Mouse (Mus musculus): ENCODE measurements around the gene Fgfr2. TPM values are rescaled to one million over a fixed set of nuclear protein-coding genes. Genes with fewer than 3 reads are reported as not detected.
"Not testable (repeated sequence)": the region's sequence is repeated elsewhere in the genome, so short reads cannot be mapped to it uniquely, and the experiment has no call there.

Fgfr2 gene
- polyA plus RNA-seq, 1 experiment, result 14.8 TPM

- WGBS, result 68% methylated on average over 20 of the region's 20 CpGs
- DNase-seq, result peak; percentile 83
- H3K27ac ChIP-seq (ENCODE audit: insufficient read depth, low read depth, low read length), result peak overlapping the region; percentile 87
- no peak overlapping the region for H3K4me3 ChIP-seq (ENCODE audit: insufficient read depth, low read depth, low read length)
- H3K36me3 ChIP-seq (ENCODE audit: control insufficient read depth, insufficient read depth, low read length), result no peaks in the 10 kb centered on the region
- no peak for TF ChIP-seq POLR2A (IDR thresholded peaks at IDR 0.05; ENCODE audit: low read depth, low read length)
- no peak for TF ChIP-seq CTCF (conservative IDR thresholded peaks at IDR 0.05; ENCODE audit: insufficient read depth, insufficient read length, low read depth, low read length)
- H3K4me1 ChIP-seq (ENCODE audit: control insufficient read depth, insufficient read depth, low read length), result peaks cover 12% of the 10 kb centered on the region
- H3K27me3 ChIP-seq (replicated peaks; ENCODE audit: control insufficient read depth, insufficient read depth, low read length), result no peaks in the 10 kb centered on the region
These were observed 452.9 kb downstream of the Fgfr2 start for GRCm38 (mm10) chr7:132669999-132670862.

- Histone ChIP-seq H3K4me3 (ENCODE audit: insufficient read depth, low read depth, low read length) (no peak overlapping the region), H3K27me3 (replicated peaks; ENCODE audit: control insufficient read depth, insufficient read depth, low read length) (no peaks in the 10 kb centered on the region), H3K36me3 (ENCODE audit: control insufficient read depth, insufficient read depth, low read length) (no peaks in the 10 kb centered on the region), H3K4me1 (ENCODE audit: control insufficient read depth, insufficient read depth, low read length) (peaks cover 8% of the 10 kb centered on the region), H3K27ac (ENCODE audit: insufficient read depth, low read depth, low read length) (peak overlapping the region; percentile 87)
- DNase-seq, result peak; percentile 85
- TF ChIP-seq POLR2A (IDR thresholded peaks at IDR 0.05; ENCODE audit: low read depth, low read length) (no peak), CTCF (conservative IDR thresholded peaks at IDR 0.05; ENCODE audit: insufficient read depth, insufficient read length, low read depth, low read length) (no peak)
- WGBS, result 74% methylated on average over 2 of the region's 2 CpGs
These were observed 454.5 kb downstream of the Fgfr2 start for GRCm38 (mm10) chr7:132668604-132669003.

GRCm38 (mm10) chr7:132666516-132666915, 456.6 kb downstream of the Fgfr2 start:
- no peaks in the 10 kb centered on the region for H3K36me3 ChIP-seq (ENCODE audit: control insufficient read depth, insufficient read depth, low read length)
- 96% methylated on average over 4 of the region's 4 CpGs for WGBS
- DNase-seq, result no peak
- no peak overlapping the region for H3K27ac ChIP-seq (ENCODE audit: insufficient read depth, low read depth, low read length)
- H3K27me3 ChIP-seq (replicated peaks; ENCODE audit: control insufficient read depth, insufficient read depth, low read length), result no peaks in the 10 kb centered on the region
- no peak overlapping the region for H3K4me3 ChIP-seq (ENCODE audit: insufficient read depth, low read depth, low read length)
- no peak for TF ChIP-seq POLR2A (IDR thresholded peaks at IDR 0.05; ENCODE audit: low read depth, low read length)
- peaks cover 8% of the 10 kb centered on the region for H3K4me1 ChIP-seq (ENCODE audit: control insufficient read depth, insufficient read depth, low read length)

GRCm38 (mm10) chr7:132665664-132666382, 457.3 kb downstream of the Fgfr2 start:
- H3K27me3 ChIP-seq (replicated peaks; ENCODE audit: control insufficient read depth, insufficient read depth, low read length), result no peaks in the 10 kb centered on the region
- DNase-seq, result no peak
- H3K36me3 ChIP-seq (ENCODE audit: control insufficient read depth, insufficient read depth, low read length), result no peaks in the 10 kb centered on the region
- no peak overlapping the region for H3K27ac ChIP-seq (ENCODE audit: insufficient read depth, low read depth, low read length)
- WGBS, result 92% methylated on average over 8 of the region's 8 CpGs
- TF ChIP-seq CTCF (conservative IDR thresholded peaks at IDR 0.05; ENCODE audit: insufficient read depth, insufficient read length, low read depth, low read length) (no peak), POLR2A (IDR thresholded peaks at IDR 0.05; ENCODE audit: low read depth, low read length) (no peak)
- no peak overlapping the region for H3K4me3 ChIP-seq (ENCODE audit: insufficient read depth, low read depth, low read length)
- peaks cover 5% of the 10 kb centered on the region for H3K4me1 ChIP-seq (ENCODE audit: control insufficient read depth, insufficient read depth, low read length)

GRCm38 (mm10) chr7:132664815-132665214, 458.3 kb downstream of the Fgfr2 start:
- 81% methylated on average over 6 of the region's 6 CpGs for WGBS
- DNase-seq, result no peak

GRCm38 (mm10) chr7:132662831-132663230, 460.3 kb downstream of the Fgfr2 start:
- H3K4me3 ChIP-seq (ENCODE audit: insufficient read depth, low read depth, low read length); DNase-seq; H3K4me1 ChIP-seq (ENCODE audit: control insufficient read depth, insufficient read depth, low read length); H3K36me3 ChIP-seq (ENCODE audit: control insufficient read depth, insufficient read depth, low read length); H3K27ac ChIP-seq (ENCODE audit: insufficient read depth, low read depth, low read length); H3K27me3 ChIP-seq (replicated peaks; ENCODE audit: control insufficient read depth, insufficient read depth, low read length): not testable (repeated sequence)
- 68% methylated on average over 6 of the region's 6 CpGs for WGBS

More at GRCm38 (mm10) chr7:132664815-132665214, 458.3 kb downstream of the Fgfr2 start:
- no peaks in the 10 kb centered on the region for H3K27me3 ChIP-seq (replicated peaks; ENCODE audit: control insufficient read depth, insufficient read depth, low read length)
- no peak overlapping the region for H3K27ac ChIP-seq (ENCODE audit: insufficient read depth, low read depth, low read length)
- no peak overlapping the region for H3K4me3 ChIP-seq (ENCODE audit: insufficient read depth, low read depth, low read length)
- no peaks in the 10 kb centered on the region for H3K4me1 ChIP-seq (ENCODE audit: control insufficient read depth, insufficient read depth, low read length)
- no peak for TF ChIP-seq CTCF (conservative IDR thresholded peaks at IDR 0.05; ENCODE audit: insufficient read depth, insufficient read length, low read depth, low read length)
- TF ChIP-seq POLR2A (IDR thresholded peaks at IDR 0.05; ENCODE audit: low read depth, low read length), result no peak
- no peaks in the 10 kb centered on the region for H3K36me3 ChIP-seq (ENCODE audit: control insufficient read depth, insufficient read depth, low read length)

- H3K27me3 ChIP-seq (replicated peaks; ENCODE audit: control insufficient read depth, insufficient read depth, low read length), result no peaks in the 10 kb centered on the region
- H3K4me1 ChIP-seq (ENCODE audit: control insufficient read depth, insufficient read depth, low read length), result peaks cover 15% of the 10 kb centered on the region
- no peak for DNase-seq
- TF ChIP-seq CTCF (conservative IDR thresholded peaks at IDR 0.05; ENCODE audit: insufficient read depth, insufficient read length, low read depth, low read length) (no peak), POLR2A (IDR thresholded peaks at IDR 0.05; ENCODE audit: low read depth, low read length) (no peak)
- 0 out of 2 replicates have a peak overlapping the region, but pooled peaks have one; percentile 33 for H3K27ac ChIP-seq (ENCODE audit: insufficient read depth, low read depth, low read length)
- no peaks in the 10 kb centered on the region for H3K36me3 ChIP-seq (ENCODE audit: control insufficient read depth, insufficient read depth, low read length)
- no peak overlapping the region for H3K4me3 ChIP-seq (ENCODE audit: insufficient read depth, low read depth, low read length)
- WGBS, result 58% methylated on average over 7 of the region's 7 CpGs
These were observed 463.5 kb downstream of the Fgfr2 start for GRCm38 (mm10) chr7:132659633-132660032.

All from kidney, adult 2 months (tissue).